Mouse (Mus musculus) layer of hippocampus, postnatal 10 days (tissue): ENCODE data around the gene Mrvi1. TPM values are rescaled to one million over a fixed set of nuclear protein-coding genes. Genes with fewer than 3 reads are reported as not detected.

Source experiments
- DNase-seq, 2 experiments: peaks; one replicate each; pipeline ENCODE4 v3.0.0; 2021; ENCODE audit warnings: low spot score in 2 of 2
- total RNA-seq, 2 experiments: library from RNA; stranded (reverse); gene quantifications; 2 replicates each; pipeline ENCODE4 v1.2.3; 2021

Mrvi1 gene
- total RNA-seq, 2 experiments from 2014 or later, result 1.3 to 1.7 TPM

- peak; percentile 57 to 59 for DNase-seq
Measured at GRCm38 (mm10) chr7:110982764-110983163, 503 bp upstream of the Mrvi1 start.

GRCm38 (mm10) chr7:110981036-110981435 is 1.2 kb downstream of the Mrvi1 start:
- DNase-seq, result no peak

- no peak for DNase-seq
Measured at GRCm38 (mm10) chr7:110977699-110978392, 4.4 kb downstream of the Mrvi1 start.

GRCm38 (mm10) chr7:110973450-110973849 is 8.8 kb downstream of the Mrvi1 start:
- no peak for DNase-seq

- DNase-seq, result no peak
Measured at GRCm38 (mm10) chr7:110972796-110973195, 9.5 kb downstream of the Mrvi1 start.

- DNase-seq, result no peak
Measured at GRCm38 (mm10) chr7:110967373-110967772, 14.9 kb downstream of the Mrvi1 start.

- no peak for DNase-seq
Measured at GRCm38 (mm10) chr7:110966853-110967252, 15.4 kb downstream of the Mrvi1 start.

- no peak for DNase-seq
Measured at GRCm38 (mm10) chr7:110965387-110965786, 16.9 kb downstream of the Mrvi1 start.

GRCm38 (mm10) chr7:110963655-110963997 is 18.6 kb downstream of the Mrvi1 start:
- no peak for DNase-seq

GRCm38 (mm10) chr7:110962943-110963654 is 19.2 kb downstream of the Mrvi1 start:
- no peak for DNase-seq

GRCm38 (mm10) chr7:110962497-110962896 is 19.8 kb downstream of the Mrvi1 start:
- DNase-seq, result no peak

GRCm38 (mm10) chr7:110956422-110957170 is 25.7 kb downstream of the Mrvi1 start:
- DNase-seq, result no peak

- no peak for DNase-seq
Measured at GRCm38 (mm10) chr7:110955576-110955975, 26.7 kb downstream of the Mrvi1 start.

- DNase-seq, result no peak
Measured at GRCm38 (mm10) chr7:110954072-110954858, 28.0 kb downstream of the Mrvi1 start.

- DNase-seq, result no peak
Measured at GRCm38 (mm10) chr7:110953210-110953609, 29.1 kb downstream of the Mrvi1 start.

GRCm38 (mm10) chr7:110950621-110950925 is 31.7 kb downstream of the Mrvi1 start:
- DNase-seq, result no peak

- DNase-seq, result no peak
Measured at GRCm38 (mm10) chr7:110949785-110950620, 32.3 kb downstream of the Mrvi1 start.

GRCm38 (mm10) chr7:110948579-110948978 is 33.7 kb downstream of the Mrvi1 start:
- no peak for DNase-seq

GRCm38 (mm10) chr7:110947616-110948015 is 34.6 kb downstream of the Mrvi1 start:
- DNase-seq, result no peak

- DNase-seq, result no peak
Measured at GRCm38 (mm10) chr7:110946731-110947130, 35.5 kb downstream of the Mrvi1 start.

- no peak for DNase-seq
Measured at GRCm38 (mm10) chr7:110944321-110944720, 37.9 kb downstream of the Mrvi1 start.
